Mouse (Mus musculus): ENCODE results near the gene Map4k4. TPM values are rescaled to one million over a fixed set of nuclear protein-coding genes. Genes with fewer than 3 reads are reported as not detected.

Map4k4 gene
- polyA plus RNA-seq, 1 experiment from 2014 or later: 32.7 TPM

DNA sequence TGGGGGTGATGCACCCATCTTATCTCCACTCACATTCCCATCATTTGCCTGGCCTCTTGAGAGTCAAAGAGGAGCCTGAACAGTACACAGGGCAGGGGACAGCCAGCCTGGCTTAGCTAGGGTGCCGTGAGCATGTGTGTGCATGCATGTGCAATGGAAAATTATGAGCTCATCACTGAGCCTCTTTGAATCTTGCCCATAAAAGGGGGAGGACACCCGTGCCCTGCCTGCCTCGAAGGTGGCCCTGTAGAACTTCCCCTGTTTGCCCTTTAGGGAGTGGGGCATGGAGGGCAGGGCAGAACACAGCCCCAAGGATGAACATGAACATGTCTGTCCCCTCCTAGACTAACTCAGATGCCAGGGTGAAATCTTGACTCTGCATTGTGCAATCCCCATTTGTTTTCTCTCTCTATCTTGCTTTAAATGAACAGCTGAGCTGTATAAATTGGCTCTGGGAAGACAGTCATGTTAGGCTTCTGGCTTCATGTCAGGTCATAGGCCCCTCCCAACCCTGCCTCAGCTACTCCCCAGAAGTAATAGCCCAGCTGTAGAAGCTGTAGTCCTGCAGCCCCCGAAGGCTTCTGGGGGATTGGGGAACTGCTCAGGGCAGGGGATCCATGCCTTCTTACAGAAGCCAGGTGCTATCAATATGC lies 158.5 kb downstream of the Map4k4 start:
- no peaks in the 10 kb centered on the region for H3K4me1 ChIP-seq
- no peak for ATAC-seq (ENCODE audit: insufficient number of reproducible peaks, low FRiP score, low TSS enrichment, low read depth)
- no peak overlapping the region for H3K9ac ChIP-seq
- H3K4me3 ChIP-seq: no peak overlapping the region
- no peak overlapping the region for H3K4me2 ChIP-seq
- H3K27ac ChIP-seq: no peak overlapping the region
- no peaks in the 10 kb centered on the region for H3K9me3 ChIP-seq
- no peaks in the 10 kb centered on the region for H3K27me3 ChIP-seq
- WGBS: 48% methylated on average over 4 of the region's 4 CpGs
- no peaks in the 10 kb centered on the region for H3K36me3 ChIP-seq

DNA sequence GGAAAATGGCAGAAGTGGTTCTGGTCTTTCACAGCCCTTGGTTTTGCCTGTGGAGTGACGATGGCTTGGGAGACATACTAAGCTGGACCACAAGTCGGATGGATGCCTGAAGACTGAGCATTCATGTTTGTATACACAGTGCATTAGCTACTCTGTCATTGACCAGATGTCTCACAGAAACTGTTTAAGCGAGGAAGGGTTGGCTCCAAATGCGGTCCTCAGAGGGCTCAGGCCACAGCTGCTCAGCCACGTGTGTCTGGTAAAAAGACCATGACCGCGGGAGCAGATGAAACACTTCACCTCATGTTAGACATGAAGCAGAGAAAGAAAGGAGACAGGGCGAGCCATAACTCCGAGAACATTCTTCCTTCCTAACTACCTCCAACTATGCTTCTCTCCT lies 160.6 kb downstream of the Map4k4 start:
- no peaks in the 10 kb centered on the region for H3K36me3 ChIP-seq
- H3K4me1 ChIP-seq: no peaks in the 10 kb centered on the region
- no peak for ATAC-seq (ENCODE audit: insufficient number of reproducible peaks, low FRiP score, low TSS enrichment, low read depth)
- no peak overlapping the region for H3K27ac ChIP-seq
- H3K4me3 ChIP-seq: no peak overlapping the region
- no peak overlapping the region for H3K4me2 ChIP-seq
- no peaks in the 10 kb centered on the region for H3K27me3 ChIP-seq
- WGBS: 69% methylated on average over 9 of the region's 9 CpGs
- no peak overlapping the region for H3K9ac ChIP-seq
- no peaks in the 10 kb centered on the region for H3K9me3 ChIP-seq

DNA sequence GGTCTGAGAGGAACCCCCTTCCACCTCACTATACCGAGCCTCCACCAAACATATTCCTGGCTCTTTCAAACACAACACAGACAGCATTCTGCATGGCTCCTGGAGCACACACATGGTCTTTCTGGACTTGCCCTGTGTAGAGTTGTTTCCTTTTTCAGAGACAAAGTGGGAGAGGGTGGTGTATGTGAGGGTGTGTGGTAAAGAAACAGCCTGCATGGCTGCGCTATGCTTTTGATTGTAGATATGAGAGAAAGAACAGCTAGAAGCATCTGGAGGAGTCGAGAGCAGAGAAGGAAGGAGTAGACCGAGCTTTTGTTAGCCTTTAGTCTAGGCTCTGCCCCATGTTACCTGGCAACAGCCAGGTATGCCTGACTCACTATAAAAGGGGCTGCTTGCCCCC lies 162.7 kb downstream of the Map4k4 start:
- Histone ChIP-seq H3K36me3 (no peaks in the 10 kb centered on the region), H3K27me3 (no peaks in the 10 kb centered on the region), H3K9me3 (no peaks in the 10 kb centered on the region), H3K4me2 (no peak overlapping the region), H3K4me3 (no peak overlapping the region), H3K27ac (no peak overlapping the region), H3K4me1 (no peaks in the 10 kb centered on the region), H3K9ac (no peak overlapping the region)
- WGBS: 66% methylated on average over 4 of the region's 4 CpGs
- no peak for ATAC-seq (ENCODE audit: insufficient number of reproducible peaks, low FRiP score, low TSS enrichment, low read depth)

DNA sequence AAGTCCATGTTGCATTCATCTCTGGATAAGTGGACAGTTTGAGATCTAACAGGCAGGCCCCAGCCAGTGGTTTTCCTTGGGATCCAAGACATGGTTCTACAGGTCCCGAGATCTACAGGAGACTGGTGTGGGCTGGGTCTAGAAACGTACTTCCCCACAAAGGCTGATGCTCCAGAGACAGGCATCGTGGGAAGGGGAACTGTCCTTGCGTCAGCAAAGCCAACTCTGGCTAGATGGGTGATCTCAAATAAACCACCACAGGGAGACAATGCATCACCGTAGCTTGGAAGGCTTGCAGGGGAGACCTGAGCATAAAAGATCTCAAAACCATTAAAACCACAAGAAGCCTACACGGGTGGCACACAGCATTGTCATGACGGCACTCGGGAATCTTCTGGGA lies 163.8 kb downstream of the Map4k4 start:
- no peak for ATAC-seq (ENCODE audit: insufficient number of reproducible peaks, low FRiP score, low TSS enrichment, low read depth)

DNA sequence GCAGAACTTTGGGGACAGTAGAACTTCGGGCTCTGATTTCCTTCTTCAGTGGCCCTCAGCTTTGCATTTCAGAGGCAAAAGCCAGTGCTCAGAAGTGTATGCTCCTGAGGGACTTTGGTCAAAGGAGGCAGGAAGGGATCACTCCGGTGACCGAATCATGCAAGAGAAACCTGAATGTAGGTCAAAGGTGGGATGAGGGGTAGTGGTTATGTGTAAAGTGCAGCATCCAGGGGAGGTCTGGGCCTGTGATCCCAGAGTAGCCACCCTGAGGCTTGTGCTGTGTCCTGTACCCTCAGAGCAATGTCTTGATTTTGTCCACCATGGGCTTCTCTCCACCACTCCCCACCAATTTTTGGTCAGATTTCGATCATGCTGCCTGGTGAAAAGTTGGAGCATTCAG lies 171.8 kb downstream of the Map4k4 start:
- Histone ChIP-seq H3K27me3 (no peaks in the 10 kb centered on the region), H3K27ac (no peak overlapping the region), H3K9me3 (no peaks in the 10 kb centered on the region), H3K9ac (no peak overlapping the region), H3K4me2 (no peak overlapping the region), H3K36me3 (no peaks in the 10 kb centered on the region), H3K4me3 (no peak overlapping the region), H3K4me1 (no peaks in the 10 kb centered on the region)
- 81% methylated on average over 4 of the region's 4 CpGs for whole genome bisulfite sequencing
- ATAC-seq (ENCODE audit: insufficient number of reproducible peaks, low FRiP score, low TSS enrichment, low read depth): no peak

More for the DNA sequence above, 163.8 kb downstream of the Map4k4 start:
- no peak overlapping the region for H3K4me2 ChIP-seq
- no peaks in the 10 kb centered on the region for H3K36me3 ChIP-seq
- no peaks in the 10 kb centered on the region for H3K9me3 ChIP-seq
- no peak overlapping the region for H3K9ac ChIP-seq
- no peaks in the 10 kb centered on the region for H3K4me1 ChIP-seq
- H3K27ac ChIP-seq: no peak overlapping the region
- WGBS: 91% methylated on average over 8 of the region's 8 CpGs
- H3K27me3 ChIP-seq: no peaks in the 10 kb centered on the region
- no peak overlapping the region for H3K4me3 ChIP-seq

DNA sequence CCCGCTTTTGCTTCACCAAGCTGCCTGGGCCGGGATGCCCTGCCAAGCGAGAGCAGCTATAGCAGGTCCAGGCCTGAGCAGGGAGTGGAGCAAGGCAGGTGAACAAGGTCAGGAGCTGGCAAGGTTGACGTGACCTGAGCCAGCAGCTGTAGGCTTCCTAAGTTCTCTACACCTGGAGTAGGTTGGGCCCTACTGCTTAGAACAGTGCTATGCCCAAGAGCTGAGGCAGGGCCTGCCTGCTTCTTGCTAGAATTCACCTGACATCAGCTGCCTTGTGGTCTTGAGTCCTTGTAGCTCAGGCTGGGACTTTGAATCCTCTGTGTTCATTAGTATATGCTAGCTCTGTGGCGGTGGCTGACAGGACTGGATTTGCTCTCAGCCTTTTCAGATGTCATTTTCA lies 173.1 kb downstream of the Map4k4 start, which contains the start of gene Il1r2:
TSS of gene Il1r2 (plus strand) at position 301 of the 400 bp plus-strand sequence.
- H3K4me3 ChIP-seq: no peak within 1 kb of the TSS
- no peak within 1 kb of the TSS for H3K27ac ChIP-seq
- no peaks in the 10 kb centered on the region for H3K4me1 ChIP-seq
- whole genome bisulfite sequencing: 88% methylated on average over 5 of the region's 5 CpGs
- H3K27me3 ChIP-seq: no peaks in the 10 kb centered on the region
- ATAC-seq (ENCODE audit: insufficient number of reproducible peaks, low FRiP score, low TSS enrichment, low read depth): no peak
- no peaks in the 10 kb centered on the region for H3K36me3 ChIP-seq
- no peak within 1 kb of the TSS for H3K4me2 ChIP-seq
- no peaks in the 10 kb centered on the region for H3K9me3 ChIP-seq
- H3K9ac ChIP-seq: no peak within 1 kb of the TSS

Other genes starting within 250 kb of the Map4k4 start
- 0.53 and 0.55 TPM in 2 replicates for gene Creg2, start 249.4 kb upstream of the Map4k4 start, polyA plus RNA-seq (2015; fragmentation: Nextera tagmentation; extraction: Ambion mirVana)
- 0.73 and 0.79 TPM in 2 replicates for gene Rfx8, start 179.9 kb upstream of the Map4k4 start, polyA plus RNA-seq (2015; fragmentation: Nextera tagmentation; extraction: Ambion mirVana)
- gene Gm3646, start 95.6 kb upstream of the Map4k4 start, polyA plus RNA-seq (2015; fragmentation: Nextera tagmentation; extraction: Ambion mirVana): not detected in 2 replicates
- gene Il1r2, start 173.2 kb downstream of the Map4k4 start, polyA plus RNA-seq (2015; fragmentation: Nextera tagmentation; extraction: Ambion mirVana): 2.2 and 2.9 TPM in 2 replicates

All from limb, embryonic 15.5 days (tissue).